Mouse (Mus musculus) lung, embryonic 16.5 days (tissue): ENCODE data around the gene Pou1f1. TPM values are rescaled to one million over a fixed set of nuclear protein-coding genes. Genes with fewer than 3 reads are reported as not detected.

Experiments used
- polyA plus RNA-seq: library from polyadenylated mRNA; unstranded; fragments of >200 nt; fragmentation: Nextera tagmentation; extraction: Ambion mirVana; gene quantifications from 2 replicates; pipeline ENCODE4 v1.2.1, GENCODE M21; 2015

Pou1f1 gene
- polyA plus RNA-seq, 1 experiment from 2014 or later = not detected

Other genes starting within 250 kb of the Pou1f1 start
- 90.6 and 90.8 TPM in 2 replicates for gene Chmp2b, start 42.2 kb downstream of the Pou1f1 start, polyA plus RNA-seq